Mouse (Mus musculus): Measurements from ENCODE around the gene Krt81. TPM values are rescaled to one million over a fixed set of nuclear protein-coding genes. Genes with fewer than 3 reads are reported as not detected.

The Krt81 gene
- polyA plus RNA-seq, 2 experiments = not detected

DNA sequence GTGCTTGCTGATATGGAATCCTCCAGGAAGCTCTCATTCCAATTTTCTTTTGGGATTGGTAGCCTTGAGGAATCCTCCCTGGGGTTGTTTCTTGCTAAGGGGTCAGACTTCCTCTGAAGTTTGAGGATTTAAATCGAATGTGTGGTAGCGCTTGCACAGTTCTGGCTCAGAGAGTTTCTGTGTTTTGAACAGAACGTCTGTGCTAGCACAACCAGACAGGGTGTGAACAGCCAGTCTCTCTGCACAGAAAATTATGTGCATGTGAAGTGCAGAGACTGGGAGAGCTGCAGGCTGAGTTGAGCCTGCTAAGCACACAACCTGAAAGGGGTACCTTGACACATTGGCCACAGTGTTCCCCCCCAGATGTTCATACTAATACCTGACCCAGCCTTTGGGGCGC lies 22.7 kb downstream of the Krt81 start:
- TF ChIP-seq CTCF (IDR thresholded peaks at IDR 0.05; ENCODE audit: low read depth) = no peak
- TF ChIP-seq EP300 (IDR thresholded peaks at IDR 0.05; ENCODE audit: low read depth) = no peak
- Histone ChIP-seq H3K36me3 (replicated peaks; ENCODE audit: control insufficient read depth, insufficient read depth, low read depth) (no peaks in the 10 kb centered on the region), H3K4me1 (replicated peaks; ENCODE audit: control insufficient read depth in 2 of 2, insufficient read depth in 2 of 2, low read length in 1 of 2) (no peaks in the 10 kb centered on the region), H3K4me2 (ENCODE audit: low read depth) (no peak overlapping the region), H3K9me3 (ENCODE audit: control insufficient read depth, low read length) (no peaks in the 10 kb centered on the region), H3K9ac (replicated peaks) (no peak overlapping the region), H3K27me3 (ENCODE audit: control insufficient read depth, insufficient read depth, low read length) (peaks cover 11% of the 10 kb centered on the region), H3K27ac (no peak overlapping the region), H3K4me3 (ENCODE audit: insufficient read depth in 1 of 2, low read depth in 2 of 2, low read length in 2 of 2) (no peak overlapping the region)
- DNase-seq (ENCODE audit: low read depth in 3 of 3, low spot score in 3 of 3) = no peak
- 59% methylated on average over 4 of the region's 4 CpGs for WGBS (ENCODE audit: insufficient replicate concordance)
- no peak for ATAC-seq (ENCODE audit: insufficient read depth)

DNA sequence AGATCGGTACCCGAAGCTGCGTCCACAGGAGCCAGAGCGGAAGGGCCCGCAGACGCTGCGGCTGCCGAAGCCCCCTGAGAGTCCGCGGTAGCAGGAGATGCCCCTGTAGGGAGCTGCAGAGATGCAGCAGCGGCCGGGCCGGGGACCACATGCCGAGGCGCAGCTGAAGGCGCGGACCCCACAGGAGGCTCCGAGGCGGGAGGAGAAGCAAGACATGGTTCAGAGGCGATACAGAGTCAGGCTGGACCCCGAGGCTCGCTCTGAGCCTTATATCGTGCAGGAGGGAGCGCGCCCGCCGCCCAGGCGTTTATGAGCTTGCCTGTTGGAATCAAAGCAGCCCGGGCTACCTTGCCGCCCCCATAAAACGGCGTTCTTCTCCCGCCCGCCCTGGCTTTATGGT lies 25.0 kb downstream of the Krt81 start, which contains the start of gene Krt87:
TSS of gene Krt87 (minus strand) at position 250 of the 400 bp plus-strand sequence.
- ATAC-seq (ENCODE audit: insufficient read depth) (no peak), DNase-seq (ENCODE audit: low read depth in 3 of 3, low spot score in 3 of 3) (no peak)
- no peaks in the 10 kb centered on the region for H3K4me1 ChIP-seq (replicated peaks; ENCODE audit: control insufficient read depth in 2 of 2, insufficient read depth in 2 of 2, low read length in 1 of 2)
- no peak within 1 kb of the TSS for H3K9ac ChIP-seq (replicated peaks)
- no peak within 1 kb of the TSS for H3K4me2 ChIP-seq (ENCODE audit: low read depth)
- peaks cover 11% of the 10 kb centered on the region for H3K27me3 ChIP-seq (ENCODE audit: control insufficient read depth, insufficient read depth, low read length)
- TF ChIP-seq EP300 (IDR thresholded peaks at IDR 0.05; ENCODE audit: low read depth) (no peak), CTCF (IDR thresholded peaks at IDR 0.05; ENCODE audit: low read depth) (no peak)
- no peak within 1 kb of the TSS for H3K4me3 ChIP-seq (ENCODE audit: insufficient read depth in 1 of 2, low read depth in 2 of 2, low read length in 2 of 2)
- H3K36me3 ChIP-seq (replicated peaks; ENCODE audit: control insufficient read depth, insufficient read depth, low read depth) = no peaks in the 10 kb centered on the region
- 3% methylated on average over 34 of the region's 34 CpGs for WGBS (ENCODE audit: insufficient replicate concordance)
- no peaks in the 10 kb centered on the region for H3K9me3 ChIP-seq (ENCODE audit: control insufficient read depth, low read length)
- H3K27ac ChIP-seq = no peak within 1 kb of the TSS

DNA sequence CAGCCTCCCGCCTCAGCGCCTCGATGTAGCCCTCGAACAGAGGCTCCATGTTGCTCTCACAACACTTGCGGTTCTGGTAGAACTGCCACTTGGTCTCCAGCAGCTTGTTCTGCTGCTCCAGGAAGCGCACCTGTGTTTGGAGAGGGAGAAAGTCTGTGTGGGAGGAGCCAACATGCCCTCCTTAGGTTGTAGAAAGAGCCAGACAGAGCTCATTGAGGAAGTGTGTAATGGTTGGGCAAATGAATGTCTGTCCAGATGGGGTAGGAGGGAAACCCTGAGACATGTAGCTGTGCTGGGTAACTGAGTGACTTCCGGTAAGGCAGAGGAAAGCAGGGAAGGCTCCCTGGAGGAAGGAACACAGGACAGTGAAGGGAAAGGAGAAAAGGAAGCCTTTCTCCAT lies 26.9 kb downstream of the Krt81 start:
- no peak overlapping the region for H3K4me3 ChIP-seq (ENCODE audit: insufficient read depth in 1 of 2, low read depth in 2 of 2, low read length in 2 of 2)
- no peak for ATAC-seq (ENCODE audit: insufficient read depth)
- peaks cover 11% of the 10 kb centered on the region for H3K27me3 ChIP-seq (ENCODE audit: control insufficient read depth, insufficient read depth, low read length)
- DNase-seq (ENCODE audit: low read depth in 3 of 3, low spot score in 3 of 3) = no peak
- H3K9me3 ChIP-seq (ENCODE audit: control insufficient read depth, low read length) = no peaks in the 10 kb centered on the region
- H3K4me1 ChIP-seq (replicated peaks; ENCODE audit: control insufficient read depth in 2 of 2, insufficient read depth in 2 of 2, low read length in 1 of 2) = no peaks in the 10 kb centered on the region
- 73% methylated on average over 7 of the region's 7 CpGs for WGBS (ENCODE audit: insufficient replicate concordance)
- no peak overlapping the region for H3K4me2 ChIP-seq (ENCODE audit: low read depth)
- H3K27ac ChIP-seq = no peak overlapping the region
- no peak overlapping the region for H3K9ac ChIP-seq (replicated peaks)
- no peak for TF ChIP-seq EP300 (IDR thresholded peaks at IDR 0.05; ENCODE audit: low read depth)
- TF ChIP-seq CTCF (IDR thresholded peaks at IDR 0.05; ENCODE audit: low read depth) = no peak
- no peaks in the 10 kb centered on the region for H3K36me3 ChIP-seq (replicated peaks; ENCODE audit: control insufficient read depth, insufficient read depth, low read depth)

DNA sequence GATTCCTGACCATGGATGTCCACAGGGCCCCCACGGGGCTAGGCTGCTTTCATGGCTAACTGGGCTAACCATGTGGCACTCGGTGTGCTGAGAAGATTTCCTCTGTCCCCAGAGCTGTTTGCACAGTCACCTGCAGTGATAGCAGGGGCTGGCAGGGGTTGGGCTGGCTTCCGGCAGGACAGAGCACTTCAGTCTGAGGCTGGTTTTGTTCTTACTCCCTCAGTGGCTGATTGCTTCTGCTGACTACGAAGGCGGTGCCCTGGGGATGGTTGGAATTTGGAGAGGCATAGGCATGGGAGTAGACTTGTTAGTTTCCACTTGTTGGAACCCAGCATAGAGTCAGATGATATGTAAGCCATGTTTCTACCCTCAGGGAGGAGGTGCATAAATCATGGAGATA lies 38.6 kb downstream of the Krt81 start:
- Histone ChIP-seq H3K27me3 (ENCODE audit: control insufficient read depth, insufficient read depth, low read length) (no peaks in the 10 kb centered on the region), H3K9me3 (ENCODE audit: control insufficient read depth, low read length) (no peaks in the 10 kb centered on the region), H3K27ac (no peak overlapping the region), H3K36me3 (replicated peaks; ENCODE audit: control insufficient read depth, insufficient read depth, low read depth) (no peaks in the 10 kb centered on the region), H3K4me2 (ENCODE audit: low read depth) (no peak overlapping the region), H3K4me1 (replicated peaks; ENCODE audit: control insufficient read depth in 2 of 2, insufficient read depth in 2 of 2, low read length in 1 of 2) (no peaks in the 10 kb centered on the region), H3K4me3 (ENCODE audit: insufficient read depth in 1 of 2, low read depth in 2 of 2, low read length in 2 of 2) (no peak overlapping the region), H3K9ac (replicated peaks) (no peak overlapping the region)
- 23% methylated on average over 5 of the region's 5 CpGs for WGBS (ENCODE audit: insufficient replicate concordance)
- DNase-seq (ENCODE audit: low read depth in 3 of 3, low spot score in 3 of 3) (no peak), ATAC-seq (ENCODE audit: insufficient read depth) (no peak)
- TF ChIP-seq CTCF (IDR thresholded peaks at IDR 0.05; ENCODE audit: low read depth) = no peak
- no peak for TF ChIP-seq EP300 (IDR thresholded peaks at IDR 0.05; ENCODE audit: low read depth)

DNA sequence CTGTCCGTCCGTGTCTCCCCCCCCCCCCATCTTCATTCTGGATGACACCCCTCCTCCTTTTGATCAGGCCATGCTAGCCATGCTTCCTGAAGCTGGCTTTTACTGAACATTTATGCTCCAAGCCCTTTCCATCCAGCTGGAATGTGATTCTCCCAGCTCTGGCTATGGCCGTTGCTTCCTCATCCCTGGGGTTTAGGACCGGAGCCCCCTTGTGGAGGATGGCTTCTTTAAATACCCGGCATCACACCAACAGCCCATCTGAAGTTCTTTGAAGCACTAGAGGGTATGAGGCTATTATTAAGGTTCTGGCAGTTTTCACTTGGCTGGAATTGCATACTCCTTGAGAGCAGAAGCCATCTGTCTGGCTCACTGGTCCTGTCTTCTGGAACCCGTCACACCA lies 42.6 kb downstream of the Krt81 start:
- WGBS (ENCODE audit: insufficient replicate concordance) = 50% methylated on average over 4 of the region's 6 CpGs
- ATAC-seq (ENCODE audit: insufficient read depth) (no peak), DNase-seq (ENCODE audit: low read depth in 3 of 3, low spot score in 3 of 3) (no peak)
- no peak overlapping the region for H3K4me2 ChIP-seq (ENCODE audit: low read depth)
- no peaks in the 10 kb centered on the region for H3K9me3 ChIP-seq (ENCODE audit: control insufficient read depth, low read length)
- H3K36me3 ChIP-seq (replicated peaks; ENCODE audit: control insufficient read depth, insufficient read depth, low read depth) = no peaks in the 10 kb centered on the region
- TF ChIP-seq CTCF (IDR thresholded peaks at IDR 0.05; ENCODE audit: low read depth) (peak; percentile 14; the same call in 1 of the 2 replicates), EP300 (IDR thresholded peaks at IDR 0.05; ENCODE audit: low read depth) (no peak)
- H3K4me1 ChIP-seq (replicated peaks; ENCODE audit: control insufficient read depth in 2 of 2, insufficient read depth in 2 of 2, low read length in 1 of 2) = no peaks in the 10 kb centered on the region
- H3K9ac ChIP-seq (replicated peaks) = no peak overlapping the region
- no peaks in the 10 kb centered on the region for H3K27me3 ChIP-seq (ENCODE audit: control insufficient read depth, insufficient read depth, low read length)
- no peak overlapping the region for H3K4me3 ChIP-seq (ENCODE audit: insufficient read depth in 1 of 2, low read depth in 2 of 2, low read length in 2 of 2)
- no peak overlapping the region for H3K27ac ChIP-seq
